Mouse (Mus musculus): Measurements from ENCODE around the gene Gm19345. TPM values are rescaled to one million over a fixed set of nuclear protein-coding genes. Genes with fewer than 3 reads are reported as not detected.

Gm19345 gene
- polyA plus RNA-seq, 1 experiment from 2014 or later: 22.9 TPM

GRCm38 (mm10) chr7:19840936-19841335 lies 10.9 kb upstream of the Gm19345 start:
- no peaks in the 10 kb centered on the region for H3K36me3 ChIP-seq (ENCODE audit: control insufficient read depth, insufficient read depth, low read length)
- H3K4me2 ChIP-seq (ENCODE audit: low read length): no peak overlapping the region
- H3K9me3 ChIP-seq (ENCODE audit: control insufficient read depth, low read length): no peaks in the 10 kb centered on the region
- H3K9ac ChIP-seq (ENCODE audit: low read depth, low read length): no peak overlapping the region
- no peak overlapping the region for H3K27ac ChIP-seq (ENCODE audit: low read depth, low read length)
- no peak for ATAC-seq
- 89% methylated on average over 3 of the region's 3 CpGs for WGBS
- H3K27me3 ChIP-seq (replicated peaks; ENCODE audit: control insufficient read depth, insufficient read depth, low read length): peaks cover 14% of the 10 kb centered on the region
- no peaks in the 10 kb centered on the region for H3K4me1 ChIP-seq (ENCODE audit: control insufficient read depth, insufficient read depth, low read depth, low read length)
- H3K4me3 ChIP-seq (ENCODE audit: low read length): no peak overlapping the region

- Histone ChIP-seq H3K36me3 (ENCODE audit: control insufficient read depth, insufficient read depth, low read length) (no peaks in the 10 kb centered on the region), H3K4me2 (ENCODE audit: low read length) (no peak overlapping the region), H3K9me3 (ENCODE audit: control insufficient read depth, low read length) (no peaks in the 10 kb centered on the region), H3K9ac (ENCODE audit: low read depth, low read length) (no peak overlapping the region), H3K27me3 (replicated peaks; ENCODE audit: control insufficient read depth, insufficient read depth, low read length) (peaks cover 14% of the 10 kb centered on the region), H3K27ac (ENCODE audit: low read depth, low read length) (no peak overlapping the region), H3K4me3 (ENCODE audit: low read length) (no peak overlapping the region), H3K4me1 (ENCODE audit: control insufficient read depth, insufficient read depth, low read depth, low read length) (no peaks in the 10 kb centered on the region)
- no peak for ATAC-seq
- WGBS: 82% methylated on average over 21 of the region's 21 CpGs
Observed at GRCm38 (mm10) chr7:19841686-19842413, 10.0 kb upstream of the Gm19345 start.

GRCm38 (mm10) chr7:19842885-19843504 lies 8.8 kb upstream of the Gm19345 start:
- H3K27ac ChIP-seq (ENCODE audit: low read depth, low read length): no peak overlapping the region
- H3K9me3 ChIP-seq (ENCODE audit: control insufficient read depth, low read length): no peaks in the 10 kb centered on the region
- H3K27me3 ChIP-seq (replicated peaks; ENCODE audit: control insufficient read depth, insufficient read depth, low read length): peaks cover 17% of the 10 kb centered on the region
- no peaks in the 10 kb centered on the region for H3K36me3 ChIP-seq (ENCODE audit: control insufficient read depth, insufficient read depth, low read length)
- no peak overlapping the region for H3K9ac ChIP-seq (ENCODE audit: low read depth, low read length)
- H3K4me1 ChIP-seq (ENCODE audit: control insufficient read depth, insufficient read depth, low read depth, low read length): no peaks in the 10 kb centered on the region
- ATAC-seq: no peak
- no peak overlapping the region for H3K4me2 ChIP-seq (ENCODE audit: low read length)
- no peak overlapping the region for H3K4me3 ChIP-seq (ENCODE audit: low read length)
- WGBS: 35% methylated on average over 18 of the region's 19 CpGs

GRCm38 (mm10) chr7:19843561-19843960 lies 8.2 kb upstream of the Gm19345 start:
- Histone ChIP-seq H3K4me3 (ENCODE audit: low read length) (no peak overlapping the region), H3K36me3 (ENCODE audit: control insufficient read depth, insufficient read depth, low read length) (no peaks in the 10 kb centered on the region), H3K4me2 (ENCODE audit: low read length) (peak overlapping the region; percentile 16; the same call in 1 of the 2 replicates), H3K27me3 (replicated peaks; ENCODE audit: control insufficient read depth, insufficient read depth, low read length) (peaks cover 17% of the 10 kb centered on the region), H3K27ac (ENCODE audit: low read depth, low read length) (no peak overlapping the region), H3K9me3 (ENCODE audit: control insufficient read depth, low read length) (no peaks in the 10 kb centered on the region), H3K9ac (ENCODE audit: low read depth, low read length) (no peak overlapping the region), H3K4me1 (ENCODE audit: control insufficient read depth, insufficient read depth, low read depth, low read length) (no peaks in the 10 kb centered on the region)
- WGBS: 4% methylated on average over 11 of the region's 11 CpGs
- ATAC-seq: peak; percentile 73

- ATAC-seq: no peak
- WGBS: 65% methylated on average over 15 of the region's 15 CpGs
- H3K4me2 ChIP-seq (ENCODE audit: low read length): no peak overlapping the region
Observed at GRCm38 (mm10) chr7:19844521-19845171, 7.2 kb upstream of the Gm19345 start.

GRCm38 (mm10) chr7:19853526-19853925 lies 1.7 kb downstream of the Gm19345 start:
- Histone ChIP-seq H3K4me1 (ENCODE audit: control insufficient read depth, insufficient read depth, low read depth, low read length) (no peaks in the 10 kb centered on the region), H3K9ac (ENCODE audit: low read depth, low read length) (no peak overlapping the region), H3K9me3 (ENCODE audit: control insufficient read depth, low read length) (no peaks in the 10 kb centered on the region), H3K27ac (ENCODE audit: low read depth, low read length) (no peak overlapping the region), H3K4me3 (ENCODE audit: low read length) (no peak overlapping the region), H3K4me2 (ENCODE audit: low read length) (no peak overlapping the region), H3K27me3 (replicated peaks; ENCODE audit: control insufficient read depth, insufficient read depth, low read length) (no peaks in the 10 kb centered on the region; the same call in none of the 2 replicates), H3K36me3 (ENCODE audit: control insufficient read depth, insufficient read depth, low read length) (0 out of 2 replicates have a peak, but pooled peaks cover 2% of the 10 kb centered on the region)
- WGBS: 94% methylated on average over 20 of the region's 20 CpGs
- ATAC-seq: no peak

More at GRCm38 (mm10) chr7:19844521-19845171, 7.2 kb upstream of the Gm19345 start:
- H3K27ac ChIP-seq (ENCODE audit: low read depth, low read length): no peak overlapping the region
- no peaks in the 10 kb centered on the region for H3K36me3 ChIP-seq (ENCODE audit: control insufficient read depth, insufficient read depth, low read length)
- no peaks in the 10 kb centered on the region for H3K9me3 ChIP-seq (ENCODE audit: control insufficient read depth, low read length)
- H3K9ac ChIP-seq (ENCODE audit: low read depth, low read length): no peak overlapping the region
- no peak overlapping the region for H3K4me3 ChIP-seq (ENCODE audit: low read length)
- H3K27me3 ChIP-seq (replicated peaks; ENCODE audit: control insufficient read depth, insufficient read depth, low read length): peaks cover 17% of the 10 kb centered on the region
- H3K4me1 ChIP-seq (ENCODE audit: control insufficient read depth, insufficient read depth, low read depth, low read length): no peaks in the 10 kb centered on the region

GRCm38 (mm10) chr7:19855663-19856062 lies 3.9 kb downstream of the Gm19345 start:
- no peak overlapping the region for H3K4me3 ChIP-seq (ENCODE audit: low read length)
- no peak overlapping the region for H3K9ac ChIP-seq (ENCODE audit: low read depth, low read length)
- H3K27ac ChIP-seq (ENCODE audit: low read depth, low read length): no peak overlapping the region
- no peak overlapping the region for H3K4me2 ChIP-seq (ENCODE audit: low read length)
- no peaks in the 10 kb centered on the region for H3K9me3 ChIP-seq (ENCODE audit: control insufficient read depth, low read length)
- 0 out of 2 replicates have a peak, but pooled peaks cover 2% of the 10 kb centered on the region for H3K36me3 ChIP-seq (ENCODE audit: control insufficient read depth, insufficient read depth, low read length)
- no peaks in the 10 kb centered on the region for H3K4me1 ChIP-seq (ENCODE audit: control insufficient read depth, insufficient read depth, low read depth, low read length)
- 84% methylated on average over 5 of the region's 5 CpGs for WGBS
- ATAC-seq: no peak
- H3K27me3 ChIP-seq (replicated peaks; ENCODE audit: control insufficient read depth, insufficient read depth, low read length): no peaks in the 10 kb centered on the region; the same call in none of the 2 replicates

- H3K27me3 ChIP-seq (replicated peaks; ENCODE audit: control insufficient read depth, insufficient read depth, low read length): no peaks in the 10 kb centered on the region; the same call in 1 of the 2 replicates
- H3K4me1 ChIP-seq (ENCODE audit: control insufficient read depth, insufficient read depth, low read depth, low read length): no peaks in the 10 kb centered on the region
- no peak overlapping the region for H3K27ac ChIP-seq (ENCODE audit: low read depth, low read length)
- 0 out of 2 replicates have a peak, but pooled peaks cover 2% of the 10 kb centered on the region for H3K36me3 ChIP-seq (ENCODE audit: control insufficient read depth, insufficient read depth, low read length)
- H3K4me2 ChIP-seq (ENCODE audit: low read length): no peak overlapping the region
- 89% methylated on average over 6 of the region's 6 CpGs for WGBS
- H3K4me3 ChIP-seq (ENCODE audit: low read length): no peak overlapping the region
- no peaks in the 10 kb centered on the region for H3K9me3 ChIP-seq (ENCODE audit: control insufficient read depth, low read length)
- H3K9ac ChIP-seq (ENCODE audit: low read depth, low read length): no peak overlapping the region
- ATAC-seq: no peak
Observed at GRCm38 (mm10) chr7:19856283-19856682, 4.5 kb downstream of the Gm19345 start.

GRCm38 (mm10) chr7:19859740-19860139 lies 7.9 kb downstream of the Gm19345 start:
- Histone ChIP-seq H3K4me1 (ENCODE audit: control insufficient read depth, insufficient read depth, low read depth, low read length) (no peaks in the 10 kb centered on the region), H3K9ac (ENCODE audit: low read depth, low read length) (no peak overlapping the region), H3K27ac (ENCODE audit: low read depth, low read length) (no peak overlapping the region), H3K27me3 (replicated peaks; ENCODE audit: control insufficient read depth, insufficient read depth, low read length) (no peaks in the 10 kb centered on the region; the same call in 1 of the 2 replicates), H3K4me2 (ENCODE audit: low read length) (no peak overlapping the region), H3K36me3 (ENCODE audit: control insufficient read depth, insufficient read depth, low read length) (0 out of 2 replicates have a peak, but pooled peaks cover 2% of the 10 kb centered on the region), H3K4me3 (ENCODE audit: low read length) (no peak overlapping the region), H3K9me3 (ENCODE audit: control insufficient read depth, low read length) (no peaks in the 10 kb centered on the region)
- WGBS: 74% methylated on average over 10 of the region's 10 CpGs
- ATAC-seq: no peak
